Mouse (Mus musculus) limb, embryonic 11.5 days (tissue): ENCODE results near the gene Ift27. TPM values are rescaled to one million over a fixed set of nuclear protein-coding genes. Genes with fewer than 3 reads are reported as not detected.

Experiments used
- ATAC-seq: fragments of 200-750 bp; cut with Nextera tagmentation; 2 replicates; pipeline ENCODE4 v1.8.0; 2017; ENCODE audit warnings: low read depth; ENCODE audit not compliant: insufficient number of reproducible peaks, low FRiP score, low TSS enrichment
- DNase-seq: peaks from one replicate; pipeline ENCODE4 v3.0.0-alpha.2; 2015; ENCODE audit warnings: low spot score
- H3K27ac ChIP-seq: fragments of 300-500 bp; sonication (generic); replicated peaks from 2 replicates; pipeline ENCODE4 v1.5.1; 2014; ENCODE audit warnings: low read depth, mild to moderate bottlenecking, low read length
- H3K27me3 ChIP-seq: fragments of 300-500 bp; sonication (generic); 2 replicates; pipeline ENCODE4 v1.6.1; 2014; ENCODE audit warnings: mild to moderate bottlenecking, low read length, mixed read lengths; ENCODE audit not compliant: control insufficient read depth, insufficient read depth
- H3K36me3 ChIP-seq: fragments of 300-500 bp; sonication (generic); 2 replicates; pipeline ENCODE4 v1.6.1; 2014; ENCODE audit warnings: mild to moderate bottlenecking, low read length, moderate library complexity, mixed read lengths; ENCODE audit not compliant: control insufficient read depth, insufficient read depth
- H3K4me1 ChIP-seq: fragments of 300-500 bp; sonication (generic); 2 replicates; pipeline ENCODE4 v1.6.1; 2014; ENCODE audit warnings: low read length, mixed read lengths; ENCODE audit not compliant: control insufficient read depth, insufficient read depth
- H3K4me2 ChIP-seq: fragments of 300-500 bp; sonication (generic); 2 replicates; pipeline ENCODE4 v1.6.1; 2014; ENCODE audit warnings: low read depth, mild to moderate bottlenecking, moderate library complexity; ENCODE audit not compliant: severe bottlenecking
- H3K4me3 ChIP-seq: fragments of 300-500 bp; sonication (generic); 2 replicates; pipeline ENCODE4 v1.5.1; 2014; ENCODE audit warnings: low read depth, low read length
- H3K9ac ChIP-seq: fragments of 300-500 bp; sonication (generic); 2 replicates; pipeline ENCODE4 v1.6.1; 2014; ENCODE audit warnings: mild to moderate bottlenecking, low read length
- H3K9me3 ChIP-seq: fragments of 300-500 bp; sonication (generic); 2 replicates; pipeline ENCODE4 v1.6.1; 2016; ENCODE audit warnings: low read length; ENCODE audit not compliant: control insufficient read depth
- WGBS: fragments of 180-500 bp; shearing (Covaris S2); extraction: QIAGEN DNeasy Blood & Tissue Kit; methylation state at CpG from one replicate; pipeline ENCODE4 v1.1.7; 2014; 5-methylcytosine and 5-hydroxymethylcytosine counted together
- polyA plus RNA-seq: library from polyadenylated mRNA; unstranded; fragments of >200 nt; fragmentation: Nextera tagmentation; extraction: Ambion mirVana; gene quantifications from 2 replicates; pipeline ENCODE4 v1.2.1, GENCODE M21; 2014

The Ift27 gene
- polyA plus RNA-seq, 1 experiment from 2014 or later, result 119 TPM

- no peaks in the 10 kb centered on the region for H3K4me1 ChIP-seq
- no peaks in the 10 kb centered on the region for H3K9me3 ChIP-seq
- no peaks in the 10 kb centered on the region for H3K36me3 ChIP-seq
- no peaks in the 10 kb centered on the region for H3K27me3 ChIP-seq
- ATAC-seq (no peak), DNase-seq (no peak)
- no peak overlapping the region for H3K27ac ChIP-seq
- H3K9ac ChIP-seq, result no peak overlapping the region
- H3K4me2 ChIP-seq, result no peak overlapping the region
- WGBS, result 75% methylated on average over 11 of the region's 11 CpGs
- H3K4me3 ChIP-seq, result no peak overlapping the region
Measured at GRCm38 (mm10) chr15:78164466-78164865, 9.4 kb downstream of the Ift27 start.

- ATAC-seq, result no peak
- DNase-seq, result no peak
- Histone ChIP-seq H3K4me3 (no peak overlapping the region), H3K9ac (no peak overlapping the region), H3K4me2 (no peak overlapping the region), H3K36me3 (no peaks in the 10 kb centered on the region), H3K4me1 (no peaks in the 10 kb centered on the region), H3K27ac (no peak overlapping the region), H3K27me3 (no peaks in the 10 kb centered on the region), H3K9me3 (no peaks in the 10 kb centered on the region)
- 76% methylated on average over 9 of the region's 9 CpGs for WGBS
Measured at GRCm38 (mm10) chr15:78161946-78162345, 12.0 kb downstream of the Ift27 start.

GRCm38 (mm10) chr15:78158335-78158734 is 15.6 kb downstream of the Ift27 start:
- Histone ChIP-seq H3K27me3 (no peaks in the 10 kb centered on the region), H3K9ac (no peak overlapping the region), H3K4me3 (no peak overlapping the region), H3K27ac (no peak overlapping the region), H3K4me1 (no peaks in the 10 kb centered on the region), H3K9me3 (no peaks in the 10 kb centered on the region), H3K36me3 (no peaks in the 10 kb centered on the region), H3K4me2 (no peak overlapping the region)
- ATAC-seq, result no peak
- WGBS, result 88% methylated on average over 5 of the region's 5 CpGs
- DNase-seq, result no peak

- Histone ChIP-seq H3K4me3 (no peak overlapping the region), H3K9ac (no peak overlapping the region), H3K9me3 (no peaks in the 10 kb centered on the region), H3K4me1 (no peaks in the 10 kb centered on the region), H3K36me3 (no peaks in the 10 kb centered on the region), H3K27ac (no peak overlapping the region), H3K4me2 (no peak overlapping the region), H3K27me3 (no peaks in the 10 kb centered on the region)
- no peak for DNase-seq
- 74% methylated on average over 4 of the region's 4 CpGs for WGBS
- ATAC-seq, result no peak
Measured at GRCm38 (mm10) chr15:78157824-78158223, 16.1 kb downstream of the Ift27 start.

- no peaks in the 10 kb centered on the region for H3K4me1 ChIP-seq
- no peak overlapping the region for H3K4me3 ChIP-seq
- H3K9ac ChIP-seq, result no peak overlapping the region
- H3K27me3 ChIP-seq, result no peaks in the 10 kb centered on the region
- H3K4me2 ChIP-seq, result no peak overlapping the region
- DNase-seq (no peak), ATAC-seq (no peak)
- no peak overlapping the region for H3K27ac ChIP-seq
- no peaks in the 10 kb centered on the region for H3K36me3 ChIP-seq
- H3K9me3 ChIP-seq, result no peaks in the 10 kb centered on the region
- 83% methylated on average over 8 of the region's 8 CpGs for WGBS
Measured at GRCm38 (mm10) chr15:78157330-78157729, 16.6 kb downstream of the Ift27 start.

- Histone ChIP-seq H3K36me3 (no peaks in the 10 kb centered on the region), H3K9me3 (no peaks in the 10 kb centered on the region), H3K27me3 (no peaks in the 10 kb centered on the region), H3K4me1 (no peaks in the 10 kb centered on the region), H3K4me2 (no peak overlapping the region), H3K27ac (no peak overlapping the region), H3K9ac (no peak overlapping the region), H3K4me3 (no peak overlapping the region)
- 91% methylated on average over 6 of the region's 6 CpGs for WGBS
- ATAC-seq (no peak), DNase-seq (no peak)
Measured at GRCm38 (mm10) chr15:78155421-78155820, 18.5 kb downstream of the Ift27 start.

GRCm38 (mm10) chr15:78153045-78153775 is 20.7 kb downstream of the Ift27 start:
- Histone ChIP-seq H3K9me3 (no peaks in the 10 kb centered on the region), H3K27ac (no peak overlapping the region), H3K4me1 (no peaks in the 10 kb centered on the region), H3K4me2 (no peak overlapping the region), H3K36me3 (no peaks in the 10 kb centered on the region), H3K9ac (no peak overlapping the region), H3K27me3 (no peaks in the 10 kb centered on the region), H3K4me3 (no peak overlapping the region)
- DNase-seq (peak; percentile 52), ATAC-seq (no peak)
- WGBS, result 65% methylated on average over 11 of the region's 11 CpGs

- Histone ChIP-seq H3K9me3 (no peaks in the 10 kb centered on the region), H3K36me3 (no peaks in the 10 kb centered on the region), H3K27ac (no peak overlapping the region), H3K9ac (no peak overlapping the region), H3K4me2 (no peak overlapping the region), H3K27me3 (no peaks in the 10 kb centered on the region), H3K4me1 (no peaks in the 10 kb centered on the region), H3K4me3 (no peak overlapping the region)
- DNase-seq (no peak), ATAC-seq (no peak)
- 76% methylated on average over 7 of the region's 7 CpGs for WGBS
Measured at GRCm38 (mm10) chr15:78148565-78148964, 25.3 kb downstream of the Ift27 start.

GRCm38 (mm10) chr15:78140226-78140625 is 33.7 kb downstream of the Ift27 start:
- no peak overlapping the region for H3K27ac ChIP-seq
- H3K4me1 ChIP-seq, result no peaks in the 10 kb centered on the region
- H3K4me3 ChIP-seq, result no peak overlapping the region
- no peak overlapping the region for H3K9ac ChIP-seq
- 66% methylated on average over 8 of the region's 8 CpGs for WGBS
- no peak for ATAC-seq
- H3K4me2 ChIP-seq, result no peak overlapping the region
- no peaks in the 10 kb centered on the region for H3K36me3 ChIP-seq
- DNase-seq, result no peak
- H3K27me3 ChIP-seq, result no peaks in the 10 kb centered on the region
- no peaks in the 10 kb centered on the region for H3K9me3 ChIP-seq
